ENCODE assay signal across 8 mouse cellular contexts in the genomic region with DNA sequence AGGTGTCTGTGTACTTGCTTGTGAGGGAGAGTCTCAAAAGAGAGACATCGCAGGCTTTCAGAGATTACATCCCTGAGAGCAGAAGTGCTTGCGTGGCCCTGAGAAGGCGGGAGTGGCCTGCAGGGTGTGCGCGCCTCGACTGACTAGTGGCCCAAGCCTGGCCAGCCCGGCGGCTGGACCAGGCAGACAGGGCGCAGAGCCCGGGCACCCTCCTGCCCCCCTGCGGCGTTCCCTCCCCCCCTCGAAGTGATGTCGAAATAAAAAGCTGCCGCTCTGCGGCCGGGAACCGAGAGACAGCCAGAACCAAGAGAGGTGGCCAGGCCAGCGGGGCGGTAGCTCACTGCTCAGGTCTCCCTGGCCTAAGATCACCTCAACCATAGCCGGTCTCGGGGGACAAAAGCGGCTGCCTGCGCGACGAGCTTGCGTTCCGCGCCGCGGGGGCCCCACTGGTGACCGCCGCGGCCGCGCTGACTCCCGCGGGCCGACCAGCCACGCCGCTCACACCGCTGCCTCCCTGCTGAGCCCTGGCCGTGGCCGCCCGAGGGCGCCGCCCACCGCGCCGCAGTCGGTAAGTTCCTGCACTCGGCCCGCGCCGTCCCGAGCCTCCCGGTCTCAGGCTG. TPM values are rescaled to one million over a fixed set of nuclear protein-coding genes. Genes with fewer than 3 reads are reported as not detected.
DNase-seq lines count a peak whose midpoint lies in the region; ATAC-seq lines count a peak whose summit lies in the region.

A gene (plus strand): TSS at position 459 of the 620 bp plus-strand sequence.

- DNase-seq in urinary bladder, adult 2 months (ENCODE audit: low spot score), result peak; percentile 72
- DNase-seq in urinary bladder, postnatal 10 days (ENCODE audit: low spot score), result no peak
- DNase-seq in intestine, embryonic 14.5 days (ENCODE audit: low spot score), result peak; percentile 79
- DNase-seq in layer of hippocampus, adult 9-10 months (ENCODE audit: low spot score), result no peak
- no peak for DNase-seq in spleen, postnatal 4 days (ENCODE audit: low spot score in 2 of 2)

- peak within 1 kb of the TSS; percentile 29 for H3K4me3 ChIP-seq in forebrain, embryonic 16.5 days (replicated peaks; ENCODE audit: low read length)
- H3K4me3 ChIP-seq in intestine, embryonic 14.5 days (ENCODE audit: low read depth, low read length), result peak within 1 kb of the TSS; percentile 32
- peak within 1 kb of the TSS; percentile 39 for H3K4me3 ChIP-seq in lung, embryonic 15.5 days
- peak within 1 kb of the TSS; percentile 39 for H3K4me3 ChIP-seq in stomach, embryonic 15.5 days (replicated peaks)

- WGBS in forebrain, embryonic 16.5 days, result under 1% methylated on average over 54 of the region's 57 CpGs
- WGBS in intestine, embryonic 14.5 days, result 2% methylated on average over 55 of the region's 57 CpGs
- 4% methylated on average over 50 of the region's 57 CpGs for WGBS in lung, embryonic 15.5 days
- WGBS in stomach, embryonic 15.5 days, result 2% methylated on average over 57 of the region's 57 CpGs

- no peaks in the 10 kb centered on the region for H3K9me3 ChIP-seq in forebrain, embryonic 16.5 days (ENCODE audit: control insufficient read depth, low read length)
- no peaks in the 10 kb centered on the region for H3K9me3 ChIP-seq in intestine, embryonic 14.5 days (ENCODE audit: control insufficient read depth, low read length)
- H3K9me3 ChIP-seq in lung, embryonic 15.5 days, result no peaks in the 10 kb centered on the region
- no peaks in the 10 kb centered on the region for H3K9me3 ChIP-seq in stomach, embryonic 15.5 days

- no peaks in the 10 kb centered on the region for H3K36me3 ChIP-seq in forebrain, embryonic 16.5 days (ENCODE audit: control insufficient read depth, insufficient read depth)
- no peaks in the 10 kb centered on the region for H3K36me3 ChIP-seq in intestine, embryonic 14.5 days (ENCODE audit: control insufficient read depth, insufficient read depth, low read length)
- H3K36me3 ChIP-seq in lung, embryonic 15.5 days, result no peaks in the 10 kb centered on the region
- H3K36me3 ChIP-seq in stomach, embryonic 15.5 days, result no peaks in the 10 kb centered on the region

- H3K27ac ChIP-seq in forebrain, embryonic 16.5 days (ENCODE audit: low read length), result no peak within 1 kb of the TSS
- no peak within 1 kb of the TSS for H3K27ac ChIP-seq in intestine, embryonic 14.5 days (ENCODE audit: low read depth)
- no peak within 1 kb of the TSS for H3K27ac ChIP-seq in lung, embryonic 15.5 days
- no peak within 1 kb of the TSS for H3K27ac ChIP-seq in stomach, embryonic 15.5 days

- H3K27me3 ChIP-seq in forebrain, embryonic 16.5 days (replicated peaks; ENCODE audit: control insufficient read depth, insufficient read depth, low read length), result peaks cover 81% of the 10 kb centered on the region
- peaks cover 100% of the 10 kb centered on the region for H3K27me3 ChIP-seq in intestine, embryonic 14.5 days (replicated peaks; ENCODE audit: control insufficient read depth, insufficient read depth, low read length)
- peaks cover 100% of the 10 kb centered on the region for H3K27me3 ChIP-seq in lung, embryonic 15.5 days
- peaks cover 98% of the 10 kb centered on the region for H3K27me3 ChIP-seq in stomach, embryonic 15.5 days (replicated peaks)

- H3K4me2 ChIP-seq in forebrain, embryonic 16.5 days (ENCODE audit: low read length), result peak within 1 kb of the TSS; percentile 44
- H3K4me2 ChIP-seq in intestine, embryonic 14.5 days (ENCODE audit: low read length), result peak within 1 kb of the TSS; percentile 53
- H3K4me2 ChIP-seq in lung, embryonic 15.5 days, result peak within 1 kb of the TSS; percentile 74
- peak within 1 kb of the TSS; percentile 72 for H3K4me2 ChIP-seq in stomach, embryonic 15.5 days

- no peak for ATAC-seq in forebrain, embryonic 16.5 days
- ATAC-seq in intestine, embryonic 14.5 days (replicated peaks; ENCODE audit: low FRiP score, low TSS enrichment, low read depth), result no peak
- no peak for ATAC-seq in lung, embryonic 15.5 days (ENCODE audit: borderline replicate concordance, extremely low read depth, low FRiP score, low TSS enrichment)
- ATAC-seq in stomach, embryonic 15.5 days (ENCODE audit: insufficient read depth, low FRiP score, low read depth), result no peak

- peaks cover 40% of the 10 kb centered on the region for H3K4me1 ChIP-seq in forebrain, embryonic 16.5 days (replicated peaks; ENCODE audit: control insufficient read depth, insufficient read depth, low read length)
- H3K4me1 ChIP-seq in intestine, embryonic 14.5 days (replicated peaks; ENCODE audit: control insufficient read depth, insufficient read depth, low read length), result peaks cover 29% of the 10 kb centered on the region
- H3K4me1 ChIP-seq in lung, embryonic 15.5 days, result peaks cover 46% of the 10 kb centered on the region
- H3K4me1 ChIP-seq in stomach, embryonic 15.5 days, result peaks cover 50% of the 10 kb centered on the region

- H3K9ac ChIP-seq in forebrain, embryonic 16.5 days (replicated peaks; ENCODE audit: low read depth, low read length), result peak within 1 kb of the TSS; percentile 5; the same call in 1 of the 2 replicates
- 0 out of 2 replicates have a peak within 1 kb of the TSS, but pooled peaks have one; percentile 2 for H3K9ac ChIP-seq in intestine, embryonic 14.5 days (ENCODE audit: low read length)
- H3K9ac ChIP-seq in lung, embryonic 15.5 days, result peak within 1 kb of the TSS; percentile 29
- H3K9ac ChIP-seq in stomach, embryonic 15.5 days, result 0 out of 2 replicates have a peak within 1 kb of the TSS, but pooled peaks have one; percentile 25

RNA-seq across cellular contexts. Expression of the gene that starts here (rescaled TPM):
- polyA plus RNA-seq in urinary bladder, adult 2 months (2012; rRNA removed), result 41.4 and 55.5 TPM in 2 replicates
- 1.8 TPM in 2 replicates for polyA plus RNA-seq in forebrain, embryonic 16.5 days (2015; fragmentation: Nextera tagmentation; extraction: Ambion mirVana)
- 3.7 and 4.7 TPM in 2 replicates for polyA plus RNA-seq in intestine, embryonic 14.5 days (2014; fragmentation: Nextera tagmentation; extraction: Ambion mirVana)
- polyA plus RNA-seq in lung, embryonic 15.5 days (2015; fragmentation: Nextera tagmentation; extraction: Ambion mirVana), result 17.5 and 17.9 TPM in 2 replicates
- 7.0 and 12.0 TPM in 2 replicates for polyA plus RNA-seq in stomach, embryonic 15.5 days (2015; fragmentation: Nextera tagmentation; extraction: Ambion mirVana)

Comparison
In these comparisons a context has a peak if more than half of its experiments do, and no peak if none do; other contexts are left out.
1. DNase-seq: peak in urinary bladder, adult 2 months (single experiment) and intestine, embryonic 14.5 days (single experiment); none in urinary bladder, postnatal 10 days (single experiment), layer of hippocampus, adult 9-10 months (single experiment) and spleen, postnatal 4 days (0 of 2).
2. Peak in every context shown above with its lines, with median percentiles within 50 percentile points of each other: H3K4me2 ChIP-seq, H3K4me3 ChIP-seq and H3K9ac ChIP-seq.